Mouse (Mus musculus): ENCODE results near the gene Vmn1r193.
"Not testable (repeated sequence)": the region's sequence is repeated elsewhere in the genome, so short reads cannot be mapped to it uniquely, and the experiment has no call there.

The Vmn1r193 gene

DNA sequence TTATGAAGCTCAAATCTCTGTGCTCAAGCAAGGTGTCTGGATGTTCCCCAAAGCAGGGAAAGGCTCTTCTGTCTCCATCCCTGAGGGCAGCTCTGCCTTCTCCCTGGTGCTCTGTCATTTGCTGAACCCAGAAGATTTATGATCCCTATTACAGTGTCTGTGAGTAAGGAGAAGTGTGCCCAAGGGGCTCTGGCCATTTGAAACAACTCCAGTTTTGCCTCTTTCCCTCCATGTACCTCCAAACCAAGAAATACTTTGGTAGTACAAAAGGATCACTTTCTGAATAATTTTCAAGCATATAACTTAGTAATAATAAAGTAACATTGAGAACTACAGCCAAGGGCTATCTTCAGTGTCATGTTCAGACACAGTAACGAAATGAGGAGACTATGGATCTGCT lies at the start of gene Vmn1r193:
Gene Vmn1r193 (minus strand): TSS at position 101 of the 400 bp plus-strand sequence.
- not testable (repeated sequence) for DNase-seq (ENCODE audit: low spot score)

GRCm38 (mm10) chr13:22271721-22272120 lies 48.8 kb upstream of the Vmn1r193 start:
- DNase-seq (ENCODE audit: low spot score), result no peak

- not testable (repeated sequence) for DNase-seq (ENCODE audit: low spot score)
Observed at GRCm38 (mm10) chr13:22270222-22270621, 47.3 kb upstream of the Vmn1r193 start, which contains the start of gene Vmn1r195. Vmn1r195 (plus strand) TSS chr13:22270522.

GRCm38 (mm10) chr13:22243915-22244314 lies 21.0 kb upstream of the Vmn1r193 start, which contains the start of gene Vmn1r194:
Vmn1r194 (plus strand) TSS chr13:22244215.
- no peak for DNase-seq (ENCODE audit: low spot score)

GRCm38 (mm10) chr13:22192756-22193155 lies 30.2 kb downstream of the Vmn1r193 start:
- DNase-seq (ENCODE audit: low spot score), result not testable (repeated sequence)

- no peak for DNase-seq (ENCODE audit: low spot score)
Observed at GRCm38 (mm10) chr13:22191041-22191440, 31.9 kb downstream of the Vmn1r193 start, which contains the start of gene Vmn1r192. Vmn1r192 (minus strand) TSS chr13:22191141.

DNA sequence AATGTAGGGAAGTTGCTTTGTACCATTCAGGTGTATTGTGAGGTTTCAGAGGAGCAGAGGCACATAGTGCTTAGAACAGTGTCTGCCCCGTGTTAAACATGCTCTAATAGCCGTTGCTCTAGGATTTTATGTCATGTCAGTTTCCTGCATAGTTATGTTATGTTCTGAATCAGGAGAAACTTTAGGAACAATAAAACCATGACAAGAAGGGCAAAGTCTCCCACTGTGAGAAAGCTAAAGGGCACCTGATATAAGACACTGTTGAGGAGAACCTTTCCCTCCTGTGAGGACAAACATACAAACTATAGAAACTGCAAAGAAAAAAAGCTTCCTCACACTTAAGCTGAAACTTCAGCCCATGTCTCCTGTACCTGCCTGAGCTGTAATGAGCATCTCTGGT lies 32.6 kb downstream of the Vmn1r193 start:
- DNase-seq (ENCODE audit: low spot score), result no peak

DNA sequence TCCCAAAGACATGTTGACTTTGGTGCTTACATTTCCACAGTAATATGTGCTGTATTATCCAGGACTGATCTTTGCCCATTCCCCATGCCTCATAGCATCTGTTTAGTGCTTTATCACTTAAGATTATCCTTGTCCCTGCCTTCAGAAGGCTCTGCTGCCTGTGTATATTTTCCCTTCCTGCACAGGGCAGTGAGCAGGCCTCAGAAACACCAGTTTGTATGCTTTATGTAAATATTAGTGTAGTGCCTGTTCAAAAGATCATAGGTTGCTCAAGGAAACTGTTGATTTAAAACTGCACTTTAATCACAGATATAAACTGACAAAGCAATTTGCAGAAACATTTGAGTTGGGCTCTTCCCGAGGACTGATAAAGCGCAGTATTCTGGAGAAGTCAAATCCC lies 33.6 kb downstream of the Vmn1r193 start:
- DNase-seq (ENCODE audit: low spot score), result no peak

- no peak for DNase-seq (ENCODE audit: low spot score)
Observed at GRCm38 (mm10) chr13:22183869-22184268, 39.1 kb downstream of the Vmn1r193 start, which contains the start of gene Vmn1r191. Vmn1r191 (minus strand) TSS chr13:22183969.

- no peak for DNase-seq (ENCODE audit: low spot score)
Observed at GRCm38 (mm10) chr13:22168416-22168815, 54.5 kb downstream of the Vmn1r193 start.
